Mouse (Mus musculus) adrenal gland (tissue): Measurements from ENCODE around the gene Gm32717.
"Not testable (repeated sequence)": the region's sequence is repeated elsewhere in the genome, so short reads cannot be mapped to it uniquely, and the experiment has no call there.

Experiments used
- intact Hi-C: fragments of 180-260 bp; cut with DNase I; formaldehyde crosslinking; loops from one replicate; pipeline ENCODE4 v1.15.1; 2025
- long read RNA-seq, 2 experiments: library from polyadenylated mRNA; unstranded; transcript quantifications; one replicate each; pipeline ENCODE4 v2.0.0; 2020; ENCODE audit warnings: borderline replicate concordance in 1 of 2; ENCODE audit not compliant: insufficient replicate concordance in 1 of 2

The Gm32717 gene
- long read RNA-seq, experiment 1 = 0 reads
- long read RNA-seq, experiment 2 = 0 reads

DNA sequence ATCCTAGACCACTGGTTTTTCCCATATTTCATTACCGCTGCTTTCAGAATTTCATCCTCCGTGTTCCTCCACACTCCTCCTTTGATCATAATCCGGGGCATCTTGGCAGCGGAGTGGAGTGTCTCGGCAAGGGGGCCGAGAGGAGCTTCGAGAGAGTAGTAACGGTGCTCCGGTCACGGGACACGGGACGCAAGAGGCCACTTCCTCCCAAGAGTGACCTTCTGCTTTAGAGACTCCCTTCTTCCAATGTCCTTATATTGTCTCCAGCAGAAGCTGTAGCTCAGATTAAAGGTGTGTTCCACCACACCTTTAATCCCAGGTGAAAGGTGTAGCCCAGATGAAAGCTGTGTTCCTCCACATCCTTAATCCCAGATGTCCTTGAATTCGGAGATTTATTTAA, at the start of gene Gm32717:
Gene Gm32717 (minus strand): TSS at position 101 of the 400 bp plus-strand sequence.
- intact Hi-C loops = not testable (repeated sequence)

DNA sequence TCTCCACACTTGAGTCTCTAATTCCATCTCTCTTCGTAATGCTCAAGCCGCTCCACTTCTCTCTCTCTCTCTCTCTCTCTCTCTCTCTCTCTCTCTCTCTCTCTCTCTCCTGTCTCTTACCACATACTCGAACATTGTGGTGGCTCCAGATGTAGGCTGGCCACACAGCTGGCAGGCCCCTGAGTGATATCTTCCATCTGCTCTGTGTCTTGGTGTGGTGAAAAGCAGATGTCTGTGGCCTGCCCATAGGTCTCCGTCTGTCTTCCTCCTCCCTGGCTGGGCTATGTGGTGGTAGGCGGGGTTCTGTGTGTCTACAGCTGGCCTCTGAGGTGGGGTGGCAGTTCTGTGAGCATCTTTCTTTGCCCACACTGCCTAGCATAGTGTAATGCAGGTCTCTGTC, 42.4 kb upstream of the Gm32717 start:
- intact Hi-C loops = not testable (repeated sequence)

DNA sequence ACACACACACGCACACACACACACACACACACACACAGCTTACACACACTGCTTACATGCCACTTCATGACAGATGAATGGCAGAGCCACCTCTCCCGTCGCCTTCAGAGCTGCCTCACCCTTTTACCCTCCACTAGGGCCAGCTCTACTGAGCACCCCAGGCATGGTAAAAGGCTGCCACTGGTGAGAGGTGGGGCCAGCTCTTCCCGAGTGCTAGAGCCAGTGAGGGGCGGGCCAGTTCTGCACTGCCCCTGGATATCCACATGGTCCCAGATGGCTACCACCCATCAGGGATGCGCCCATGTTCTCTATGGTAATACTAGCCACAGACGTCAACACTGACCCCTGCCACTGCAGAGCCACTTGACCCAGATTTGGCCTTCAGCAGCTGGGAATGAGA, 42.0 kb upstream of the Gm32717 start:
- intact Hi-C loops = not testable (repeated sequence)

DNA sequence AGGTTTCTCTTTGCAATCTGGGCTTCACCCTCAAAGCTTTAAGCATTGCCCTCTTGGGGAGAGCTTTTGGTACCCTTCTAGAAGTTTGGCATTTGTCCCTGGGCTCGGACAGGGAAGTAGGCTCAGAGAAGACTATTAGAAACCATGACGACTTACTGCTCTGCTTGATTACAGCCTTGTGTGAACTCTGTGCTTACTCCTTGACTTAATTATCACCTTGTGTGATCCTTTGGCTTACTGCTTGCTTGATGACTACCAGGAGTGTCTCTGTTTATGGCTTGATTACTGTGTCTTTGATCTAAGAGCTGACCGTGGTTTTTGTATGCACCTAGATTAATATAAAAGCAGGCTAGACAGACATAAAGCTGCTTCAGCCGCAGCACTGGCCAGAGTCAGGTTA, 37.5 kb upstream of the Gm32717 start:
- intact Hi-C loops = not testable (repeated sequence)

DNA sequence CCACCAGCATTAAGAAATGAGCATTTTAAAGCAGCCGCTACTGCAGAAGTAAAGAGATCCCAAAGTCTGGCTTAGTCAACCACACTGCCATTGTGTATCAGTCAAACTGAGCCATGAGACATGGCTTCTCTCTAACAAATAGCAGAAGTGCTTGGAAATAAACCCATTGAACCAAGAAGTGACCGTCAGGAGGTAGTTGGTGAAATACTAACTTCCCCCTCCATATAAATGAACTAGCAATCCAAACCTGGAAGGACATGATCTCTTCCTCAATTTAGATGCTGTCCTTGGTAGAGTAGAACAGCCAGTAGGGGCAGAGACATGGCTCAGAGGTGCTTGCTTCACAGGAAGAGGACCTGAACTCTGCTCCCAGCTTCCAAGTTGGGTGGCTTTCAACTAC, 30.8 kb upstream of the Gm32717 start:
- intact Hi-C loops = not testable (repeated sequence)

DNA sequence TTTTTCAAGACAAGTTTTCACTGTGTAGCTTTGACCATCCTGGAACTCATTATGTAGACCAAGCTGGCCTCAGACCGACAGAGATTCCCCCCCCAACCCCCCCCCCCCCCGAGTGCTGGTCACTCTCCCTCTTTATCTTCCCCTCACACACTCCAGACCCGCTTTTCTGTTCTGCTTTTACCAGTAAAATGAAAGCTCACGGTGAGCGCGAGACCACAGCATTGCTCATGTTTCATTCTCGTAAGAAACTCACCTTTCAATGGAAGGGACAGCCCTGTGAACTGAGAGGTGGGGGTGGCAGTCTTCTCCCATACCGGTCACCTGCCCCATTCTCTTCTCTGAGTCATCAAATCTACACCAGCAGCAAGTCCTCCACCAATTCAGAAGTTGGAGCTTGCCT, 28.2 kb upstream of the Gm32717 start:
- intact Hi-C loops = not testable (repeated sequence)

DNA sequence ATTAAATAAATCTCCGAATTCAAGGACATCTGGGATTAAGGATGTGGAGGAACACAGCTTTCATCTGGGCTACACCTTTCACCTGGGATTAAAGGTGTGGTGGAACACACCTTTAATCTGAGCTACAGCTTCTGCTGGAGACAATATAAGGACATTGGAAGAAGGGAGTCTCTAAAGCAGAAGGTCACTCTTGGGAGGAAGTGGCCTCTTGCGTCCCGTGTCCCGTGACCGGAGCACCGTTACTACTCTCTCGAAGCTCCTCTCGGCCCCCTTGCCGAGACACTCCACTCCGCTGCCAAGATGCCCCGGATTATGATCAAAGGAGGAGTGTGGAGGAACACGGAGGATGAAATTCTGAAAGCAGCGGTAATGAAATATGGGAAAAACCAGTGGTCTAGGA, 17.8 kb upstream of the Gm32717 start, which contains the start of gene Gm32802:
Gene Gm32802 (plus strand): TSS at position 301 of the 400 bp plus-strand sequence.
- intact Hi-C loops = not testable (repeated sequence)

DNA sequence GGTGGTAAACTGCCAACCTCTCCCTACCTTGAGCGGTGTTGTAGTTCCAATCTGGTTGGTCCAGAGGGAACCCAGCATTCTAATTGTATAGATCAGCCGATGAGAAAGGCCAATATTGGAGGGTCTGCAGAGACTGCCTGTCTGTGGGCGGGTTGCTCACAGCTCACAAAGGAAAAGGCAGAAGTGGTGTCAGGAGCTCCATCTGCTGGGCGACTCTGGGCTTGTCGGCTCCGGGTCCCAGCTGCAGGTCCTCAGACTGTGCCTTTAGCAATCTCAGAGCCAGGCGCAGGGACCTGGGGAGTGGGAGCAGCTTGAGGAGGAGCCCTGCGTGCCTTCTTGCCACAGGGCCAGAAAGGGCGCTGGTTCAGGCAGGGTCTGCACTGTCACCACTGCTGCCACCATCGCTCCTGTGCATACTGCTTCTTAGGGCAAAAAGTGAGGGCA, 10.3 kb upstream of the Gm32717 start:
- intact Hi-C loops = no loop called here

DNA sequence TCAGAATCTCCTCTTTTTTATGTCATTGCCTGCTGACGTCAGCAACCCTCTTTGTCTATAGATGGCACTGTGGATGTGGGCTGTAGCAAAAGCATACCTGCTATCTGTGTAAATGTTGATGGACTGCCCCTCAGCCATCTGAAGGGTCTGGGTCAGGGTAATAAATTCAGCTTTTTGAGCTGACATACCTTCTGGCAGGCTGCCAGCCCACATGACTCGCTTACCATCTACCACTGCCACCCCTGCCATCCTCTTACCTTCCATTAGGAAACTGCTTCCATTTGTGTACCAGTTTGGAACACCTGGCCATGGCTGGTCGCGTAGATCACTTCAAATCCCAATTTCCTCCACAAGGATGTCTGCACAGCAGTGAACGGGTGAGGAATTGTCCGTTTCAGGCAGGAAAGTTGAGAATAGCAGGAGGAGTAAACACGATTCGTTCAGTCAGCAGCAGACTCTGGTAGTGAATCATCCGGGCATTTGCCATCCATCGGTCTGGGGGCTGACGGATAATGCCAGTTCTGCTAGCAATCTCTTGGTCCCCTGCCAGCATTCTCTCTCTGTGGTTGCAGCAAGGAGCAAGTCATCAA, 8.5 kb upstream of the Gm32717 start:
- intact Hi-C loops = not testable (repeated sequence)

DNA sequence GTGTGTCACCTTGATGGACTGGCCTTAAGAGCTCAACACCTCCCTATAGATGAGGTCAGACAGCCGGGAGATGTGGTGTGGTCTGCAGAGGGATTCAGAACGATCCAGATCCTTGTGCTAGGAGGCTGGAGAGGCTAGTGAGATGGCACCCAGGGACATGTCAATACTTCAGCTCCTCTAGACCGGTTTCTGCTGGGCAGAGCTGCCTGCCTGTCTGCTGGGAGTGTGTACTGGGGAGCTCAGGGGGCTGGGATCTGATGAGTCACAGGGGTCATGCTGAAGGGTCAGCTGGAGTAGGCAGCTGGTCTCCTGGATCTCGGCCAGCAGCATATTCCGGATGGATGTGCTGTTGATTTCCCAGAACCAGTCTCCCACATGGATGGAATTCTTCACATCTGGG, 8.0 kb downstream of the Gm32717 start:
- intact Hi-C loops = not testable (repeated sequence)

DNA sequence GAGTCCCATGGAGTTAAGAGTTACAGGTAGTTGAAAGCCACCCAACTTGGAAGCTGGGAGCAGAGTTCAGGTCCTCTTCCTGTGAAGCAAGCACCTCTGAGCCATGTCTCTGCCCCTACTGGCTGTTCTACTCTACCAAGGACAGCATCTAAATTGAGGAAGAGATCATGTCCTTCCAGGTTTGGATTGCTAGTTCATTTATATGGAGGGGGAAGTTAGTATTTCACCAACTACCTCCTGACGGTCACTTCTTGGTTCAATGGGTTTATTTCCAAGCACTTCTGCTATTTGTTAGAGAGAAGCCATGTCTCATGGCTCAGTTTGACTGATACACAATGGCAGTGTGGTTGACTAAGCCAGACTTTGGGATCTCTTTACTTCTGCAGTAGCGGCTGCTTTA, 13.0 kb downstream of the Gm32717 start:
- intact Hi-C loops = not testable (repeated sequence)

DNA sequence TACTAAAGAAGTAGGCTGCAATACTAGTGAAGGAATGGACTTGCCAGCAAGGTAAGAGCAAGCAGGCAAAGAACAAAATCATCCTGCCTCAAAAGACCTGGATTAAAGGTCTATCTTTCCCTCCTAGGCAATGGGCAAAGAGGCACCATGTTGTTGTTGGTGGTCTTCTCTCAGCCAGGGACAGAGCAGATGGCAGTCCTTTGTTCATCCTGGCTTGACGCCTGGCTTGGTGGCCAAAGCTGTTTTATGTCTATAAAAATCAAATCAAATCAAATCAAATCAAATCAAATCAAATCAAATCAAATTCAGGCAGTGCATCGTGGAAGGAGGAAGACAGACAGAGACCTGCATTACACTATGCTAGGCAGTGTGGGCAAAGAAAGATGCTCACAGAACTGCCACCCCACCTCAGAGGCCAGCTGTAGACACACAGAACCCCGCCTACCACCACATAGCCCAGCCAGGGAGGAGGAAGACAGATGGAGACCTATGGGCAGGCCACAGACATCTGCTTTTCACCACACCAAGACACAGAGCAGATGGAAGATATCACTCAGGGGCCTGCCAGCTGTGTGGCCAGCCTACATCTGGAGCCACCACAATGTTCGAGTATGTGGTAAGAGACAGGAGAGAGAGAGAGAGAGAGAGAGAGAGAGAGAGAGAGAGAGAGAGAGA, 24.7 kb downstream of the Gm32717 start:
- intact Hi-C loops = not testable (repeated sequence)

DNA sequence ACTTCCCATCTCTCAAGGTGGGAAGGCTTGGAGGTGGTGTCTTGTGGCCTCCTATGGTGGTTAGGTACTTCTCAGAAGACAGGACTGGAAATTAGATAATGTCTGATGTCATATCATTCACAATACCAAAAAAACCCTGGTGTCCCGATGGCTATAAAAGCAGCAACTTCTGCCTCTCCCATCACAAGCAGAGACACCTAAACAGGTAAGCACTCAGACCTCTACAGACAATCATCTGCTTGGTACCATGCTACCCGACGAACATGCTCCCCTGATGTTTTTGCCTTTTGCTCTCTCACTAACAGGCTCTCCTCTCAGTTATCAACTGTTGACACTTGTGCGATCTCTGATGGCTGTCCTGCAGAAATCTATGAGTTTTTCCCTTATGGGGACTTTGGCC, 35.9 kb downstream of the Gm32717 start, which contains the start of gene Il22:
Gene Il22 (plus strand): TSS at position 301 of the 400 bp plus-strand sequence.
- intact Hi-C loops = no loop called here

DNA sequence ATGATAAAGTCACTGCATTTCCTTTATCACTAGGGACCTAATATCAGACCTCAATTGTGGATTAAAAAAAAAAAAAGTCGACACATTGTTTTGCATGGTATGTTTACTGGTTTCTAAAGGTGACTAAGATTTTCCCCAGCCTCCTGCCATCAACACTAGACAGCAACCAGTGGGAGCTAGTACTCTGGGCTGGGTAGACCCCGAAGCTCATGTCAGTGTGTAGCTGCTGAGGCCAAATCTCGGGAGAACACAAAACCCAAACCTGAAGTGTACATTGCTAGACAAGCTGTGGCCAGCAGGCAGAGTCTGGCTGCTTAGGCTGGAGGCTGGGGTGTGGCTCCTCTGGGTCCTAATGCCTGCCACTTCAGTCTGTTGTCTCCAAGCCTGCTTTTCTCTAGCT, 45.4 kb downstream of the Gm32717 start:
- intact Hi-C loops = not testable (repeated sequence)
